Mouse (Mus musculus) cortical plate, adult 2 months (tissue): Measurements from ENCODE around the gene Sgms2. TPM values are rescaled to one million over a fixed set of nuclear protein-coding genes. Genes with fewer than 3 reads are reported as not detected.

Experiments used
- H3K27ac ChIP-seq: fragments of 200-500 bp; 2 replicates; pipeline ENCODE4 v1.5.1; 2012; ENCODE audit warnings: low read length, control low read depth, inconsistent platforms; ENCODE audit not compliant: insufficient read depth
- H3K4me1 ChIP-seq: fragments of 200-500 bp; 2 replicates; pipeline ENCODE4 v1.6.1; 2011; ENCODE audit warnings: low read length; ENCODE audit not compliant: control insufficient read depth, insufficient read depth
- H3K4me3 ChIP-seq: fragments of 200-500 bp; 2 replicates; pipeline ENCODE4 v1.5.1; 2011; ENCODE audit warnings: mild to moderate bottlenecking, low read length, control low read depth; ENCODE audit not compliant: insufficient read depth
- CTCF ChIP-seq: fragments of 200-500 bp; IDR thresholded peaks from 2 replicates; pipeline ENCODE4 v1.5.1; 2011; ENCODE audit warnings: mild to moderate bottlenecking, control low read depth, low read length; ENCODE audit not compliant: insufficient read depth; ENCODE audit errors: extremely low read depth
- POLR2A ChIP-seq: fragments of 200-500 bp; IDR thresholded peaks from 2 replicates; pipeline ENCODE4 v1.6.1; 2011; ENCODE audit warnings: mild to moderate bottlenecking, low read length, control low read depth; ENCODE audit not compliant: insufficient read depth; ENCODE audit errors: extremely low read depth
- polyA plus RNA-seq: library from polyadenylated mRNA; depleted of rRNA; stranded (reverse); fragments of >200 nt; gene quantifications from 2 replicates; pipeline ENCODE4 v1.2.3, GENCODE M21; 2012

Sgms2 gene
- polyA plus RNA-seq, 1 experiment = 1.3 TPM

- no peaks in the 10 kb centered on the region for H3K4me1 ChIP-seq
- no peak for TF ChIP-seq POLR2A
- no peak for TF ChIP-seq CTCF
- H3K27ac ChIP-seq = no peak overlapping the region
- H3K4me3 ChIP-seq = no peak overlapping the region
Measured at GRCm38 (mm10) chr3:131508024-131508423, 16.8 kb upstream of the Sgms2 start.

GRCm38 (mm10) chr3:131504595-131505223 is 13.5 kb upstream of the Sgms2 start:
- Histone ChIP-seq H3K4me1 (no peaks in the 10 kb centered on the region), H3K4me3 (no peak overlapping the region), H3K27ac (no peak overlapping the region)
- TF ChIP-seq POLR2A (no peak), CTCF (no peak)

- TF ChIP-seq POLR2A = no peak
- TF ChIP-seq CTCF = no peak
- Histone ChIP-seq H3K27ac (no peak overlapping the region), H3K4me1 (no peaks in the 10 kb centered on the region), H3K4me3 (no peak overlapping the region)
Measured at GRCm38 (mm10) chr3:131501677-131502370, 10.6 kb upstream of the Sgms2 start.

GRCm38 (mm10) chr3:131499651-131500050 is 8.4 kb upstream of the Sgms2 start:
- Histone ChIP-seq H3K27ac (no peak overlapping the region), H3K4me1 (no peaks in the 10 kb centered on the region), H3K4me3 (no peak overlapping the region)
- no peak for TF ChIP-seq POLR2A
- no peak for TF ChIP-seq CTCF

GRCm38 (mm10) chr3:131496506-131497122 is 5.4 kb upstream of the Sgms2 start:
- Histone ChIP-seq H3K4me3 (no peak overlapping the region), H3K27ac (no peak overlapping the region), H3K4me1 (no peaks in the 10 kb centered on the region)
- TF ChIP-seq POLR2A (no peak), CTCF (no peak)

GRCm38 (mm10) chr3:131495076-131495475 is 3.9 kb upstream of the Sgms2 start:
- TF ChIP-seq CTCF = no peak
- TF ChIP-seq POLR2A = no peak
- no peak overlapping the region for H3K27ac ChIP-seq
- H3K4me3 ChIP-seq = no peak overlapping the region
- no peaks in the 10 kb centered on the region for H3K4me1 ChIP-seq

- no peak for TF ChIP-seq POLR2A
- Histone ChIP-seq H3K27ac (no peak overlapping the region), H3K4me1 (no peaks in the 10 kb centered on the region)
Measured at GRCm38 (mm10) chr3:131493194-131493593, 2.0 kb upstream of the Sgms2 start.

GRCm38 (mm10) chr3:131491980-131492379 is 769 bp upstream of the Sgms2 start:
- H3K4me3 ChIP-seq = no peak overlapping the region
- TF ChIP-seq CTCF = no peak
- TF ChIP-seq POLR2A = no peak

More at GRCm38 (mm10) chr3:131493194-131493593, 2.0 kb upstream of the Sgms2 start:
- H3K4me3 ChIP-seq = no peak overlapping the region

GRCm38 (mm10) chr3:131490143-131490908 is 885 bp downstream of the Sgms2 start:
- Histone ChIP-seq H3K4me3 (peak overlapping the region; percentile 91), H3K4me1 (no peaks in the 10 kb centered on the region), H3K27ac (peak overlapping the region; percentile 48)
- TF ChIP-seq POLR2A (no peak), CTCF (no peak)

More at GRCm38 (mm10) chr3:131491980-131492379, 769 bp upstream of the Sgms2 start:
- no peaks in the 10 kb centered on the region for H3K4me1 ChIP-seq
- H3K27ac ChIP-seq = no peak overlapping the region
